Mouse (Mus musculus): ENCODE results near the gene Auts2. TPM values are rescaled to one million over a fixed set of nuclear protein-coding genes. Genes with fewer than 3 reads are reported as not detected.

The Auts2 gene
- total RNA-seq, 2 experiments from 2014 or later, result 117 to 146 TPM

DNA sequence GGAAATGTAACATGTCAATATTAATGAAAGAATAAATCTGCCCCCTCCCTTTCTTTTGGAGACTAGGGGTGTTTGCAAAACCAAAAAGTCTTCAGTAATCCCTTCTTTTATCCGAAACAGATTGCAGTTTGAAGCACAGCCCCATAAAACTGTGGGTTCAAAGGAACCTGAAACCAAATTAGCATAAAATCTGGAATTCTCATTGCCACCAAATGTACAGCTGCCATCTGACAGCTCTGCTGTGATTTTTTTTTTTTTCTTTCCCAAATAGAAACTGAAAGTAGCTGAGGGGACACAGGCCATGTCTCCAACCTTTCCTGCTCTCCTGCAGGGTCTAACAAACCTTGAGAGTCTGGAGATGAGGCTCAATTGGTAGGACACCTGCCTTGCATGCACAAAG, 996.7 kb downstream of the Auts2 start:
- TF ChIP-seq CTCF (IDR thresholded peaks at IDR 0.05), result no peak
- H3K27ac ChIP-seq, result no peak overlapping the region
- DNase-seq (ENCODE audit: extremely low spot score in 1 of 2, low spot score in 2 of 2), result no peak
- no peak overlapping the region for H3K4me3 ChIP-seq
- intact Hi-C loops (cut with DNase I), result loop anchor here (5.0 kb wide), 1 partner anchor 156 kb away; no protein-coding TSS in a partner anchor

DNA sequence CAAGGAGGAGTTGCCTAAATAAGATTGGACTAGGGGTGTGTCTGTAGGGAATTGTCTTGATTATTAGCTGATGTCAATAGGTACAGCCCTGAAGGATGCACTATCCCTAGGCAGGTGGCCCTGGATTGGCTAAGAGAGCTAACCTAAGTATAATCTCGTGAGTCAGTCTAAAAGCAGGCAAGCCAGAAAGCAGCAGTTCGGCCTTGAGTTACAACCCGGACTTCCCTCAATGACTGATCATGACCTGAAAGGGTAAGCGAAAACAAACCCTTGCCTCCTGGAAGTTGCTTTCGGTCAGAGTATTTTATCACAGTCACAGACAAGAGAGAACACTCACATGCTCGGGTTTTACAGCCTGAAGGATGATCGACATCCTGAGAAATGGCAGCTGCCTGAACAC, 998.8 kb downstream of the Auts2 start:
- intact Hi-C loops (cut with DNase I), result no loop called here

DNA sequence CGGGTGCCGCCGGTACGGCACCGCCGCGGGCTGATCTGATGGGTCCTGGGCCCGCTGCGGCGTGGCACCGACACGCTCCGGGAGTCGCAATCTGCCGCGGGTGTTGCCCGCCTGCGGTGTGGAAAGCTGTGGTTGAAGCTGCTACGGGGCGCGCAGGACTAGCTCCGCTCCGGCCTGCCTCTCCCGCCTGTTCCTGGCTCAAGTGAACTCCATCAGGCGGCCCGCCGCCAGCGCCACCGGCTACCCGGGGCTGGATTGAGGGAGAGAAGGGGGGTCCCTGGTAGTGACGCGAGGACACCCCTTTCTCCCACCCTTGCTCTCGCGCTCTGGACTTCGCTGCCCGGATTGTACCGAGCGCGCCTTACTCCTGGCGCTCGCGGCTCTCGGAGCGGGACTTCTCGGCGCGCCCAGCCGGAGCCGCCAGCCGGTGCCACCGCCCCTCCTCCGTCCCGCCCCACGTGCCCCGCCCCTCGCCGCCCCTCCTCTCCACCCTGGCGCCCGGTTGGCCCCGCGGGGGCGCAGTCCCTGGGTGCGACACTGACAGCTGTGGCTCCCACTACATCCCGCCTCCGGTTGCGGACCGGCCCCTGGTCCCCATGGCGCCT, 1004.7 kb downstream of the Auts2 start:
- peak; percentile 73 to 77 for DNase-seq (ENCODE audit: extremely low spot score in 1 of 2, low spot score in 2 of 2)
- H3K27ac ChIP-seq, result peak overlapping the region; percentile 90
- intact Hi-C loops (cut with DNase I), result loop anchor here (2.0 to 10.0 kb wide), 8 partner anchors 64 to 1006 kb away; partner anchors contain the start of gene Auts2

More for the DNA sequence above, 998.8 kb downstream of the Auts2 start:
- DNase-seq (ENCODE audit: extremely low spot score in 1 of 2, low spot score in 2 of 2), result no peak
- Histone ChIP-seq H3K27ac (no peak overlapping the region), H3K4me3 (no peak overlapping the region)
- TF ChIP-seq CTCF (IDR thresholded peaks at IDR 0.05), result no peak

DNA sequence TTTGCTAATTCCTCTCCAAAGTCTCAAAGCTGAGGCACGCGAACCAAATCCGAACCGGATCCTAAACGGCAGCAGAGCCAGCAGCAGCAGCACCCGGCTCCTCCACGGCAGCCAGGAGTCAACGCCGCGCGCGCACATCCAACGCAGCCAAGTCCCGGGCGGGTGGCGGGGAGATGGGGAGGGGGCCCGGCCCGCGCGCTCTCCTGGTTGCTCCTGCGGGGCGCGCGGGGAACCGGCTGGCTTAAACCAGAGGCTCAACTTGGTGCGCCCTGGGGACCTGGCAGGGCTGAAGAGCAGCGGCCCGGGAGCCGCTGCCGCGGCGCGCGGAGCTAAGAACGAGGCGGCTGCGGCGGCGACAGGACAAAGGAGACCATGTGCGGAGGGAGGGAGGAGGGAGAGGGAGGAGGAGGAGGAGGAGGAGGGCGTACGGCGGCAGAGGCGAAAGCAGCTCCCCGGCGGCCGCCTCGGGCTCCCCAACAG, 1005.3 kb downstream of the Auts2 start:
- intact Hi-C loops (cut with DNase I), result loop anchor here (2.0 to 10.0 kb wide), 8 partner anchors 64 to 1007 kb away; partner anchors contain the start of gene Auts2
- DNase-seq (ENCODE audit: extremely low spot score in 1 of 2, low spot score in 2 of 2), result peak; percentile 53 to 59
- no peak for TF ChIP-seq CTCF (IDR thresholded peaks at IDR 0.05)
- Histone ChIP-seq H3K4me3 (peak overlapping the region; percentile 81), H3K27ac (peak overlapping the region; percentile 90)

More for the DNA sequence above, 1004.7 kb downstream of the Auts2 start:
- peak; percentile 18 for TF ChIP-seq CTCF (IDR thresholded peaks at IDR 0.05)
- H3K4me3 ChIP-seq, result peak overlapping the region; percentile 81

DNA sequence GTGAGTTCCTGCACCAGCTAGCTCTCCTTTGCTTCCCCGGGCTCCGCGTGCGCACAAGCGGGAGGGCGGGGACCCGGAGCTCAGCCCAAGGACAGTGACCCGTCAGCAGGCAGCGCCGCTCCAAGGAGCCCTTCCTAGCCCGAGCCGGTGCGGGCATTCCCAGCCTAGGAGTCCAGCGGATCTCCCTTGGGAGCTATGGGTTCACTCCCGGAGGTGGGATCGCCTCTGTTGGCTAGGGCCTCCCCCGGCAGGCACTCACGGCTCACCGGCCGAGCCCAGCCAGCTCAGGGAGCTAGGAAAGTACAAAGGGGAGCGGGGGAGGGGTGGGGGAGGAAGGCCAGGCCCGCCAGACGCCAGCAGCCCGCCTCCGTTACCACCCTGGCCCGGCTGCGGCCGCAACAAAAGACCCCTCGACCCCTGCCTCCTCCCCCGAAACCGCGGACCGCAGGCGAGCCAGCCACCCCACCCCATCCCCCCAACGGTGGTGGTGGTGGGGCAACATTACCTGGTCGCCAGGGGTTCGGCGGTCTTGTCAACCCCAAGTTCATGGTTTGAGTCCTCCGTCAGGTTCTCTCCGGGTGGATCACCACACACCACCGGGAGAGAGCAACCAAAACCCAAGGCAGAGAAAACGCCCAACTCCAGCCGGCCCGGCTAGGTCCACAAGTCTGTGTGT, 1005.9 kb downstream of the Auts2 start:
- intact Hi-C loops (cut with DNase I), result loop anchor here (5.0 to 10.0 kb wide), 6 partner anchors 65 to 1008 kb away; partner anchors contain the start of gene Auts2
- Histone ChIP-seq H3K27ac (peak overlapping the region; percentile 90), H3K4me3 (peak overlapping the region; percentile 81)
- no peak for TF ChIP-seq CTCF (IDR thresholded peaks at IDR 0.05)
- DNase-seq (ENCODE audit: extremely low spot score in 1 of 2, low spot score in 2 of 2), result peak; percentile 50 to 53

DNA sequence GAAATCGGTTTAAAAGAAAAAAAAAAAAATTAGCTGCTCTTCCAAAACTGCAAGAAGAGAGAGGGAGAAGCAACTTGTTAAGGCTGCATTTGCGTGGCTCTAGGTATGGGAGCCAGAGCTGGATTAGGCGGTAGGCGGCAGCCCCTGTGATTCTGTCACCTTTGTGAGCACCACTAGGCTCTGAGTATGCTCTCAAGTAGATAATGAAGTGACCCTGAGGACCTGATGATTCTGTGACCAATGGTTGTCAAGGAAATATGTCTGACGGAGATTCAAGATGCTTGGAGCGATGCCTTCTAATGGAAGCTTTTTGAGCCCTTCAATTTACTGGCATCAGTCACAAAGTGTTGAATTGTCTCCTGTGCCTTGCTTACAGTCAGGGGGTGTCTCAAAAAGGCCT, 1007.4 kb downstream of the Auts2 start:
- TF ChIP-seq CTCF (IDR thresholded peaks at IDR 0.05), result no peak
- H3K4me3 ChIP-seq, result peak overlapping the region; percentile 81
- H3K27ac ChIP-seq, result peak overlapping the region; percentile 90
- intact Hi-C loops (cut with DNase I), result loop anchor here (5.0 to 10.0 kb wide), 6 partner anchors 67 to 1009 kb away; partner anchors contain the start of gene Auts2
- DNase-seq (ENCODE audit: extremely low spot score in 1 of 2, low spot score in 2 of 2), result no peak

DNA sequence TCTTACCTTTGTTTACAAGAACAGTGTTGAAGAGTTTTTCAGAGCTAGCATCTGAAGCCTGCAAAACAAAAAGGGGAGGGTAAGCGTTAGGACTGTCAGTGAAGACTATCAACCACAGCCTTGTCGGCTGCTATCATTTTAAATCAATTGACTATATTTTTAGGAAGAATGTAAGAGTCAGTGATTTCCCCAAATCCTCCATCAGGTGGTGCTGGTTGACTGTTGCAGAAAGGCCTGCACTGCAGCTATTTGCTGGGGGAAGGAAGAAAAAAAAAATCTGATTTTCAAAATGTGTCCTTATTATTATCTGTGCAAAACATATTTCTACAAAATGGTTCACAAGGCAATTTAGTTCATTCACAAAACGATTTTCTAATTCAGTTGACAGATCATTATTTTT, 1009.3 kb downstream of the Auts2 start:
- Histone ChIP-seq H3K4me3 (peak overlapping the region; percentile 16; the same call in 1 of the 2 replicates), H3K27ac (no peak overlapping the region)
- peak; percentile 53 to 68 for DNase-seq (ENCODE audit: extremely low spot score in 1 of 2, low spot score in 2 of 2)
- TF ChIP-seq CTCF (IDR thresholded peaks at IDR 0.05), result peak; percentile 87
- intact Hi-C loops (cut with DNase I), result loop anchor here (10.0 kb wide), 3 partner anchors 431 to 1011 kb away; partner anchors contain the start of gene Auts2

DNA sequence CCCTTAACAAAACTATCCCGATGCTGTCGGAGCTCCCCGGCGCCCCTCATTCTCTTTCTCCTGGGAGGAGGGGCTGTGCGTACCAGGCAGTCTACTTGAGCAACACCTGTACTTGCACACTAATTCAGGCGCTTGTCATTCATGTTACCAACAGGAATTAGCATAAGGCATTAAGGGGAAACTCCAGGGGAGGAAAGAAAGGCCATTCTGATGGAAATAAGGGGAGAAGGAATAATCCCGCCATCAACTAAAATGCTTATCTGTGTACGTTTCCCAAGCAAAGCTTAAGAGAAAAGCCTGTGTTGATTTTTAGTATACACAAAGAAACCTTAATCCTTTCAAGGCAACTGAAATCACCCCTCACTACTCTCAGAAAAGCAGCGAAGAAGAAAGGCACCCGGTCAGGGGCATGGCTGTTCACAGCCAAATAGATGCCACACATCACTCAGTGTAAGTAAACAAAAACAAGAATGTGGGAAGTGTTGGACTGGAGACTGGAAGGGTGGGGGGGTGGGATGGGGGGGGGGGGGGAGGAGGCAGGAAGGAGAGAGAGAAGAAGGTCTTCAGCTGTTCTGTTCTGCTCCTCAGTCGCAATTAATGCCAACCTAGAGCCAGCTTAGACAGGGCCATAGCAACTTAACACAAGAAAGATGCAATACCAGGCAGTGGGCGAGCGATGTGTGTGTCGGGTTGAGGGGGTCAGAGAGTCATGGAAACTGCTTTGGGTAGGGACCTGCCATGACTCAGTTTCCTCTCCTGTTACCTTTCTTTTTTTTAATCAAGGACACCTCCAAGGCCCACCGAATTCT, 1011.2 kb downstream of the Auts2 start:
- intact Hi-C loops (cut with DNase I), result loop anchor here (10.0 kb wide), 3 partner anchors 433 to 1013 kb away; partner anchors contain the start of gene Auts2
- Histone ChIP-seq H3K4me3 (no peak overlapping the region), H3K27ac (no peak overlapping the region)
- no peak for TF ChIP-seq CTCF (IDR thresholded peaks at IDR 0.05)
- DNase-seq (ENCODE audit: extremely low spot score in 1 of 2, low spot score in 2 of 2), result no peak

DNA sequence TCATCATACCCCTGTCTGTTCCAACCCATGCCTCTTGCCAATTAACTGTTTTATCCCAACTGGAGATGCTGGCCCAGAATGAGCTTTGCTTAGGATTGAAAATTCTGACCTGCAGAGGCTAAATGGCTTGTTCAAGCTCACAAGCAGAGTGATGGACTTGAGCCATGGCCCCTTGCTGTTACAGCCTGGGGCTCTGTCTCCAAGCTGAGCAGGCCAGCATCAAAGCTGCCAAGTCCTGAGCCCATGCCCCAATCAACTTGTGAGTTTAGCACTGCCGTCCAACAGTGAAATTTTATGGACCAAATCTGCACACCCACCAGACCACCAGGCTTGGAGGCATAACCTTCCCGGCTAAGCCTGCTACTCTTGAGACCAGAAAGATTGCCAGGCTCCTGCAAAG, 1012.3 kb downstream of the Auts2 start:
- intact Hi-C loops (cut with DNase I), result loop anchor here (10.0 kb wide), 3 partner anchors 434 to 1014 kb away; partner anchors contain the start of gene Auts2
- no peak for DNase-seq (ENCODE audit: extremely low spot score in 1 of 2, low spot score in 2 of 2)
- no peak overlapping the region for H3K27ac ChIP-seq
- no peak for TF ChIP-seq CTCF (IDR thresholded peaks at IDR 0.05)
- H3K4me3 ChIP-seq, result no peak overlapping the region

DNA sequence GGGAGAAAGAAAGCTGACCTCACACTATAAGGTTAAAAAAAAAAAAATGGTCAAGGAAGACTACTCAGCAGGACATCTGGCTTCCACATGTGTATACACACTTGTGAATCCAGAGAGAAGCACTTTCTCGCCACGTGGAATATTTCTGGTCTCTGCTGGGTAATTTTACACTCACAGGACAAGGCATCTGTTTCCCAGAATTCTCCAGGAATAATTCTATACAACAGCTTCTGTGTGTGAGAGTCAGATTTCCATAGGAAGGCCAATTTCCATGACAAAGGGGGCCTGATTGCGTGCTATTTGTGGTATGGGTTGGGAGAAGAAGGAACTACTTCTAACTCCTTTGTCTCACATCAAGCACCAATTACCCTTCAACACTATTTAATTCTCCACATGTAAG, 1016.5 kb downstream of the Auts2 start:
- Histone ChIP-seq H3K4me3 (no peak overlapping the region), H3K27ac (no peak overlapping the region)
- intact Hi-C loops (cut with DNase I), result no loop called here
- no peak for DNase-seq (ENCODE audit: extremely low spot score in 1 of 2, low spot score in 2 of 2)
- no peak for TF ChIP-seq CTCF (IDR thresholded peaks at IDR 0.05)

DNA sequence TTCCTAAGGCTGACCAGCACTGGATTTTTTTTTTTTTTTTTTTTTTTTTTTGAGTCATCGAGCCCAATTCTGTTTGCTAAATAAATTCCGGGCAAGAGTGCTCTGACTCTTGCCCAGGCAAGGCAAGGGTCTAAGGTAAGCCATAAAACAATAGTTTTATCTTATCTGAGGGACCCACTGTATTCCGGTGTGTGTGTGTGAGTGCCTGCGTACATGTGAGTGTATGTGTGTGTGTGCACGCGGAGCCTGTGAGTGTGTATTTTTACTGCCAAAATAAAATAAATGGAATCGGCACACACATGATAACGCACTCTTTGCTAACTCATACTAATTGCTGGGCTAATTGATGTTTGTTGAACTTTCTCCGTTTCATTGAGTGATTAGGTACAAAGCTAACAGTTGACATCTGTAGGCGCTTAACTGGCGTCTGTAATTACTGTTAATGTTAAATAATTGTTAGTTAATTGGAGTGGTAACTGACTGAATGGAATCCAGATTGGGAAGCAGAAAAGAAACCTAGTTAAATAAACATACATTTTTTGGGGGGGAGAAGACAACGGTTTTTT, 1018.2 kb downstream of the Auts2 start:
- TF ChIP-seq CTCF (IDR thresholded peaks at IDR 0.05), result no peak
- intact Hi-C loops (cut with DNase I), result no loop called here
- DNase-seq (ENCODE audit: extremely low spot score in 1 of 2, low spot score in 2 of 2), result no peak
- H3K27ac ChIP-seq, result no peak overlapping the region
- H3K4me3 ChIP-seq, result no peak overlapping the region

Measured in left cerebral cortex, adult 2 months (tissue).